Mouse (Mus musculus) left cerebral cortex, adult 6 months (tissue): ENCODE results near the gene Mier2. TPM values are rescaled to one million over a fixed set of nuclear protein-coding genes. Genes with fewer than 3 reads are reported as not detected.

ENCODE experiments used
- long read RNA-seq, 2 experiments: library from polyadenylated mRNA; unstranded; transcript quantifications; one replicate each; pipeline ENCODE4 v2.0.0; 2019 to 2020
- polyA plus RNA-seq: library from polyadenylated mRNA; unstranded; fragments of <200 nt; fragmentation: Nextera tagmentation; gene quantifications from 2 replicates; pipeline ENCODE4 v1.2.3, GENCODE M21; 2021

The Mier2 gene
- 23.5 and 23.7 TPM in 2 replicates for polyA plus RNA-seq
- long read RNA-seq, experiment 1, transcript Mier2-203 (14 exons, 2,676 nt), result major isoform, 90 of 164 reads
- long read RNA-seq, experiment 1, partial matches to known transcripts, result 18 of 164 reads
- long read RNA-seq, experiment 1, other reads (novel, unspliced or antisense), result 51 of 164 reads
- long read RNA-seq, experiment 2, transcript Mier2-203 (14 exons, 2,676 nt), result major isoform, 13 of 29 reads
- long read RNA-seq, experiment 2, partial matches to known transcripts, result 10 of 29 reads
- long read RNA-seq, experiment 2, other reads (novel, unspliced or antisense), result 4 of 29 reads

DNA sequence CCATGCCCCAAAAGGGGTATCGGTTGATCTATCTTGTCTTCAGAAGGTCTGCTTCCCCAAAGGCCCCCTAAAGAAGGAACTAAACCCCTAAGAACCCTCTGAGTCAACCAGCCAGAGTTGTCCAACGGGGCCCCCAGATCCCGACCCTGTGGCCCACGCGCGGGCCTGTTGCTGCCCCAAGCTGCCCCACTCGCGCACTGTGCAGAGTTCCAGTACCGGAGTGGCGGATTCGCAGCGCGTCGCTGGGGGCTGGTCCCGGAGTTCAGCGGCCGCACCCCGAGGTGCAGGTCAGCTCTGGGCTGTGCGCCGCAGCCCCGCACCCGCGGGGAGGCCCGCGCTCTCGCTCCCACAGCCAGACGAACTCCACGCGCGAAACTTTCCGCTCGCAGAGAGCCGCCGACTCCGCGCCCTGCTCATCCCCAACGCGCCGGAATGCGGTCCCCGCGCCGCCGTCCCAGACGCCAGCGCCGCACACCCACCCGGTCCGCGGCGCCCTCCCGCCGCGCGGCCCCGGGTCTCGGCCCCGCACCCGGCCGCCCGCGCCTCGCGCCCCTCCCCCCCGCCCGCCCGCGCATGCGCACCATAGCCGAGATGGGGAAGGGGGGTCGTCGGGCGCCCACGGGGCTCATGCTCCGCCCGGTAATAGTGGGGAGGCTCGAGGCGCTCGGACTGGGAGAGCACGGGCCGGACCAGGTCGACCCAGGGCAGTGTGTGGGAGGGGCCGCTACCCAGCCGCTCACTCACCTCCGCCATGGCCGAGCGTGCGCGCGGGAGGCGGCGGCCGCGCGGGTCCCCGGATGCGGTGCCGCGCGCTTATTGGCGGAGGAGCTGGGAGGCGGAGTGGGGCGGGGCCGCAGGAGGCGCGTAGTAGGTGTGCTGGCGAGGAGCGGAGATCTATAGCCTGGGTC is at the start of gene Mier2:
Gene Mier2 (minus strand): TSS at position 870 of the 908 bp plus-strand sequence.

DNA sequence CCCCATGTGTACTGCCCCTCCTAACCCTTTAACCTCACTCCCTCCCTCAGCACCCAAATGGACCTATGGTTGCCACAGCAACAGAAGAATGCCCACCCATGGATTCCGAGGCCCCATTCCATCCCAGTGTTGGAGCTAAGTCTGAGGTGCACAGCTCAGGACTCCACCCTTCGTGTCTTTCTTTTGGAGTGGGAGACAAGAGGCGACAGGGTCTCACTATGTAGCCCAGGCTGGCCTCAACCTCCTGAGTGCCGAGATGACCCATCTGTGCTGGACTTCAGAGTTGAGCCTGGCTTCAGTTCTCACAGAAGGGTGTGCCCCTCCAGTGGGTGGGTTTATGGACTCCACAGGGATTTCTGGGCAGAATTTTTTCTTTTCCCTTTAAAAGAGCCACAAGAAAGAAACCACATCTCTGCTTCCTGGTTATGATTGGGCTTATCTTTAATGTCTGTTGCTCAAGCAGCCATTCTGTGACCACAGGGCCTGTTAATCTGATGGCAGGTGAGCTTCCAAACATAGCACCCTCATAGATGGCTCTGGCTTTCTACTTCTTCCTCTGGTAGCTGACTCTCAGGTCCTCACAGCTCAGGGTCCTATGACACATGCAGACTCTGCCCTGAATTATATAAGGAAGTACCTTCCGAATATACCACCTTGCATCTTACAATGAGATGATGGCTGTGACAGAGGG is 32.2 kb upstream of the Mier2 start, which contains the start of gene Theg:
Gene Theg (minus strand): TSS at position 271 of the 691 bp plus-strand sequence.

DNA sequence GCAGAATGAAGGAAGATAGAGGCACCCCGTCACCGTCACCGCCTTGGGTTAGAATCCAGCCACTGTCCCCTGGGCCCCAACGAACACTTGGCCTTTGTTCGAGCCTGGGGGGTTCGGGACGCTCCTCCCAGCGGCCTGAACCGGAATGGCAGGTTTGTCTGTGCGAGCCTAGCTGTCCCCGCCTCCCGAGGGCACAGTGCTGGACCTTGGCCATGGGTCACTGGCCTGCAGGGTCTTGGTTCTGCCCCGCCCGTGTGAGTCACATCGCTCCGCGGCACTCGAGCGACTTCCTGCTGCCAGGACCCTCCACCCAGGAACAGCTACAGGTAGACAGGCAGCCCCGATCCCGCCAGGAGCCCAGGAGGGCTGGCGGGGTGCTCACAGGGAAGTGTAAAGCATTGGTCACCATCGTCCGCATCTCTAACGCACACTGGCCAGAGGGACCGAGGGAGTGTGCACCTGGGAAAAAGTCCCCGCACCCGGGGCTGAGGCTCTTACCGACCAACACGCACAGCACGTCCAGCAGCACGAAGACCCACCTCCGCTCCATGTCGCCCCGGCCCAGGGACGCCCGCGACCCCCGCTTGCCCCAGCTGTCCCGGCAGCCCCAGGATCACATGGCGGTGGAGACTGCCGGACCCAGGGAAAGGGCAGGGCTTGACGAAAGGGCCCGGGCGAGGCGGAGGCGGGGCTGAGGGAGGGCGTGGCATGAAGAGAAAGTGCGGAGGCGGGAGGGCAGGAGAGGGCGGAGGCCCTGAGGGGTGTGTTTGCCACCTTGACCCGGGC is 21.7 kb downstream of the Mier2 start, which contains the start of gene Plpp2:
Gene Plpp2 (minus strand): TSS at position 671 of the 786 bp plus-strand sequence.

Other genes with a start within 250 kb of the Mier2 start
- gene Vmn2r82, start 198.7 kb downstream of the Mier2 start, polyA plus RNA-seq, result not detected in 2 replicates
- not detected in 2 replicates for gene Vmn2r83, start 86.5 kb downstream of the Mier2 start, polyA plus RNA-seq
- gene Plpp2, start 21.4 kb downstream of the Mier2 start, polyA plus RNA-seq, result 6.0 and 8.3 TPM in 2 replicates
- gene Theg, start 32.1 kb upstream of the Mier2 start, polyA plus RNA-seq, result 1.4 and 2.3 TPM in 2 replicates
- 0.83 and 1.3 TPM in 2 replicates for gene C2cd4c, start 58.8 kb upstream of the Mier2 start, polyA plus RNA-seq
- gene Shc2, start 82.7 kb upstream of the Mier2 start, polyA plus RNA-seq, result 2.0 and 14.5 TPM in 2 replicates
- gene Odf3l2, start 90.5 kb upstream of the Mier2 start, polyA plus RNA-seq, result 0.27 and 0.31 TPM in 2 replicates
- not detected in 2 replicates for gene Madcam1, start 109.4 kb upstream of the Mier2 start, polyA plus RNA-seq
- gene Tpgs1, start 114.2 kb upstream of the Mier2 start, polyA plus RNA-seq, result 153 and 198 TPM in 2 replicates
- 20.2 and 34.0 TPM in 2 replicates for gene Cdc34, start 127.0 kb upstream of the Mier2 start, polyA plus RNA-seq
- 0.33 and 0.59 TPM in 2 replicates for gene Gzmm, start 133.8 kb upstream of the Mier2 start, polyA plus RNA-seq
- 1,192 and 1,209 TPM in 2 replicates for gene Bsg, start 149.3 kb upstream of the Mier2 start, polyA plus RNA-seq
- gene Hcn2, start 161.4 kb upstream of the Mier2 start, polyA plus RNA-seq, result 2.8 and 11.0 TPM in 2 replicates
- 16.1 and 23.3 TPM in 2 replicates for gene Polrmt, start 191.4 kb upstream of the Mier2 start, polyA plus RNA-seq
- gene Fgf22, start 199.9 kb upstream of the Mier2 start, polyA plus RNA-seq, result 5.9 and 7.2 TPM in 2 replicates
- 8.2 and 82.8 TPM in 2 replicates for gene Rnf126, start 211.8 kb upstream of the Mier2 start, polyA plus RNA-seq
- 1.2 and 1.8 TPM in 2 replicates for gene Fstl3, start 222.1 kb upstream of the Mier2 start, polyA plus RNA-seq
- gene Prss57, start 235.8 kb upstream of the Mier2 start, polyA plus RNA-seq, result 1.1 and 2.3 TPM in 2 replicates
- 53.6 and 165 TPM in 2 replicates for gene Palm, start 238.4 kb upstream of the Mier2 start, polyA plus RNA-seq